Mouse (Mus musculus): ENCODE measurements around the gene Abtb2.

- no peak for TF ChIP-seq CTCF (IDR thresholded peaks at IDR 0.05; ENCODE audit: low read depth)
- no peak for TF ChIP-seq EP300 (IDR thresholded peaks at IDR 0.05; ENCODE audit: low read depth)
Measured at GRCm38 (mm10) chr2:103719292-103719646, 153.2 kb downstream of the Abtb2 start.
